Mouse (Mus musculus): ENCODE data around the gene Ubxn1. TPM values are rescaled to one million over a fixed set of nuclear protein-coding genes. Genes with fewer than 3 reads are reported as not detected.
"Not testable (repeated sequence)": the region's sequence is repeated elsewhere in the genome, so short reads cannot be mapped to it uniquely, and the experiment has no call there.

Ubxn1 gene
- polyA plus RNA-seq, 3 experiments from 2014 or later, result 56.1 to 63.1 (median 57.6) TPM

DNA sequence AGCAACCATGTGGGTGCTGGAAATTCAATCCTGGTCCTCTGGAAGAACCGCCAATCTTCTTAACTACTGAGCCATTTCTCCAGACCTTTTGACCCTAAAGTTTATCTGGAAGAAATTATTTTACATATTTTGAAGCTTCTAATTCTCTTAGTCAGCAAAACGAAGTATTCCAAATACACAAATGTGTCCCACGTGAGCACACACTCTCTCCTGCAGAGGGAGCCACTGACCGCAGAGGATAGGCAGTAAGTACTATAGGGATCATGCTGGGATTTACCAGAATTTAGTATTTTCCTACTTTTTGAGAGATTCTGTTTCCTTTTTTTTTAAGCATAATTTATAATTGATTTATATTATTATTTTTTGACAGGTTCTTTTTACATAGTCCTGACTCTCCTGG, 13.6 kb upstream of the Ubxn1 start:
- ATAC-seq, result no peak

DNA sequence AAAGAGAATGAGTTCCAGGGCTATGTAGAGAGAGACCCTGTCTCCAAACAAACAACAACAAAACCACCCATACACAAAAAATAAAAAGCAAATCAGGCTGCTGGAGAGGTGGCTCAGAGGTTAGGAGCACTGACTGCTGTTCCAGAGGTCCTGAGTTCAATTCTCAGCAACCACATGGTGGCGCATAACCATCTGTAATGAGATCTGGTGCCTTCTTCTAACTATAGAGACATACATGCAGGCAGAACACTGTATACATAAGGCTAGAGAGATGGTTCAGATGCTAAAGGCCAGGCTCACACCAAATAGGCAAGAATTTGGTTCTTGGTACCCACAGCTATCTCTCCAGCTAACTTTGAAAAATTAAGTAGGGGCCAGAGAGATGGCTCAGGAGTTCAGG, 12.3 kb upstream of the Ubxn1 start:
- ATAC-seq, result no peak

DNA sequence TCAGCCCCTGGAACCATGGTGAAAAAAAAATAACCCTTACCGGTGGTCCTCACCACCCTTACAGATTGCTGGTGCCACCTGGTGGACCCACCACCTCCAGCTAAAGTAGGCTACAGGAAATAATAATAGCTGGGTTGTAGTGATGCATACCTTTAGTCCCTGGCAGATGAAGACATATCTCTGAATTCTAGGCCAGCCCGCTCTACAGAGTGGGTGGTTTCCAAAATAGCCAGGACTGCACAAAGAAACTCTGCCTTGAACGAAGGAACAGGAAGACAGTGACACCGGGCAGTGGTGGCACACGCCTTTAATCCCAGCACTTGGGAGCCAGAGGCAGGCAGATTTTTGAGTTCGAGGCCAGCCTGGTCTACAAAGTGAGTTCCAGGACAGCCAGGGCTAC, 7.0 kb upstream of the Ubxn1 start:
- ATAC-seq, result no peak

DNA sequence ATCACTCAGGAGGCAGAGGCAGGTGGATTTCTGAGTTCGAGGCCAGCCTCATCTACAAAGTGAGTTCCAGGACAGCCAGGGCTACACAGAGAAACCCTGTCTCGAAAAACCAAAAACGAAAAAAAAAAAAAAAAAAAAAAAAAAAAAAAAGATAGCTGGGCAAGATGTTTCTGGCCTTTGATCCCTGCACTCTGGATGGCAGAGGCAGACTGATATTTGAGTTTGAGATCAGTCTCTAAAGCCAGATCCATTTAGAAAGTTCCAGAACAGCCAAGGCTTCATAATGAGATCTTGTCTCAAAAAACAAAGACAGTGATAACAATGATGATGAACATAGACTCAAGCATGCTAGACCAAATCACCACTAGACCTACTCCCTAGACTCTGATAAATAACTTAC, 915 bp upstream of the Ubxn1 start:
- not testable (repeated sequence) for ATAC-seq

DNA sequence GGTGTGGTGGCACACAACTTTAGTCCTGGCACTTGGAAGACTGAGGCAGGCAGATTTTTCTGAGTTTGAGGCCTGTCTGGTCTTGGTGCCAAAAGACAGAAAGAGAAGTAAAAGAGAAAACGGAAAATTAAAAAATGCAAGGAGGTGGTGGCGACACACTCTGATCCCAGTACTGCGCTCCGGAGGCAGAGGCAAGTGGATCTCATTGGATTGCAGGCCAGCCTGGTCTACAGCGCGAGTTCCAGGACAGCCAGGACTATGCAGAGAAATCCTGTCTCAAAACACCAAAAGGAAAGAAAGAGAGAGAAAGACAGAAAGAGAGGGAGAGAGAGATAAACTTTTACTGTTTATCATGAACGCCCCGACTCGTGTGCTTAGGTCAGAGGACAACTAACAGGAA, 458 bp upstream of the Ubxn1 start:
- no peak for ATAC-seq

DNA sequence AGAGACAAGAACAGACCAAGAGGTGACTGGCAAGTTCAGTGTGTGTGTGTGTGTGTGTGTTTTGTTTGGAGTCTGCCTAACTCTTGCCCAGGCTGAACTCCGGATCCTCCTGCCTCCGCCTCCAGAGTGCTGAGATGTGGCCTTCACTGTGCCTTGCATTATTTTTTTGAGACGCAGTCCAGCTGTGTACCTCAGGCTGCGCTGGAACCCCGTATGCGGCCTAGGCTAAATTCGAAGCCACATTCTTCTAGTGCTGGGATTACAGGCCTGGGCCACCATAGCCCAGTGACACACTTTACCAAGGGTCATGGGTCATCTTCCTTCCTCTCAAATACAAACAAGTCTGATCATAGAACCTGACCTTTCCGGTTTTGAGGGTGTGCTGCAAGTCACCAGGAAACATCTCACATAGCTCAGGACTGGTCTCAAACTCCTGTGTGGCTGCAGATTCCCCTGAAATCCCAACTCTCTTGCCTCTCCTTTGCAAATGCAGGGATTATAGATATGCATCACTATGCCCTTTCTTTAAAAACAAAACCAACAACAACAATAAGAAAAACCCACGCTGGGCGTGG, 1.1 kb downstream of the Ubxn1 start:
- no peak for ATAC-seq

DNA sequence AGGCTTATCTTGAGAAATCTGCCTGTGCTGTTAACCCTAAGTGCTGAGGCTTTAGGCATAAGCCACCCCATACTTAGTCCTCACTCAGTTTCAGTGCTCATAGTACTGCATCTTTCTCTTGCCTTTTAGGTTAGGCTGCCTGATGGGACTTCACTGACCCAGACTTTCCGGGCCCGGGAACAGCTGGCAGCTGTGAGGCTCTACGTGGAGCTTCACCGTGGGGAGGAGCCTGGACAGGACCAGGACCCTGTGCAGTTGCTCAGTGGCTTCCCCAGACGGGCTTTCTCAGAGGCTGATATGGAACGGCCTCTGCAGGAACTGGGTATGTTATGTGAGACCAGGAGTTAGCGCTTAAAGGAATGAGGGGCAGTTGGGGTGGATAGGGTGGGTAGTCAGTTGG, 3.7 kb downstream of the Ubxn1 start:
- ATAC-seq, result no peak

DNA sequence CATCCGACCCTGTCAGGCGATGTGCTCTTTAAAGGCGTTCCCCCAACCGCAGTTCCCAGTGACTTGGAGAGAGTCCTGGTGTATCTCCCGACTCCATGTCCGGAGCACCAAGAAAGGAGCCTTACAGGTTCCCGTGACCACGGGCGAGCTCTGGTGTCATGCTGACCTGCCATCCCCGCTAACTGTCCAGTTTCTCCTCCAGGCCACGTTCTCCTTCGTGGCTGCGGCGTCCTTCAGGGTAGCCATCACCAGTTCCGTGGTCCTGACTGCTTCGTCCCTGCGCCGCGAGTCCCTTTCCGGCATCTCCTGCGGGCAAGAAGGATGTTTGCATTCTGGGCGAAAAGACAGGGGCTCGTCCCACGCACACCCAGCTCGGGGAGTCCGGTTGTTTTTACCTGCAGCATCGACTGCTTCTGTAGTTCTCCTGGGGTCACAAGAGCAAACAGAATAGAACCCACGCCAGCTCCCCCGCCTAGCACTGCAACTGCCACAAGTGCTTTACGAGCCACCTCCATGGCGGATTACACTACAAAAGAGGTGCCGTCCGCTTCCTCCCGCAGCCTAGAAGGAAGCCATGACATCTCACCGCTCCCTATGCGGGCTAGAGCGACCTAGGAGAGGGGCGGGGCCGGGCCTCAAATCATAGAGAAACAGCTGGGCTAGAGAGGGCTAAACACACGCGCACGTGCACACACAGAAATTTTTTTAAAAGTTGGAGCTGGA, 9.2 kb downstream of the Ubxn1 start, which contains the start of gene Uqcc3:
Gene Uqcc3, minus strand, starts transcription at position 613 of the 723 bp plus-strand sequence.
- ATAC-seq, result peak; percentile 98

DNA sequence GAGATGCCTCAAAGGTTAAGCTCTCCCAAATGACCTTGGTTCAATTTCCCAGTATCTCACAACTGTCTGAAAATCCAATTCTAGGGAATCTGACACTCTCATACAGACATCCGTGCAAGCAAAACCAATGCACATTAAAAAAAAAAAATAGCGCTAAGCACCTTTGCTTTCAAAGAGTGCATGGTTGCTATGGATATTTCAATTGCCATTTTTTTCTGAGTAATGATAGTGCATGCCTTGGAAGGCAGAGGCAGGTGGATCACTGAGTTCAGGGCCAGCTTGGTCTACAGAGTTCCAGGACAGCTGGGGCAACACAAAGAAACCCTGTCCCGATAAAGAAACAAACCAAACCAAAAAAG, 9.7 kb downstream of the Ubxn1 start:
- peak; percentile 59 for ATAC-seq

DNA sequence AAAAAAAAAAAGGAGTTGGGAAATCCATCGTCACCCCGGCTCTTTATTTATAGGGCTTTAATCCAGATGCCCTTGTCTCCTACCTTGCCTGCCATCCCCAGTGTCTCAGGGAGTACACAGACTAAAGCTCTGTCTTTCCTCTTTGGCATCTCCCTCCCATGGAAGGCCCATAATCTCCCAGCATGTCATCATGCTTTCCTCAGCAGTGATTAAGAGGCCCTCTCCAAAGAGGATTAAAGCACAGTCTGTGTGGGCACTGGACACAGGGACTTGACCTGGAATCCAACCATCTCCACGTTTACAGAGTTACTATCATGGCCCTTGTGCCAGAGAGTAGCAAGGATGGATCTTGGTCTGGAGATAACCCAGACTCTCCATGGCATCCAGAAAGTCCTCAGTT, 12.3 kb downstream of the Ubxn1 start, which contains the start of the genes Lbhd1 and Gm49403:
Gene Lbhd1, plus strand, starts transcription at position 117 of the 400 bp plus-strand sequence.
Gene Gm49403, plus strand, starts transcription at position 315 of the 400 bp plus-strand sequence.
- no peak for ATAC-seq

DNA sequence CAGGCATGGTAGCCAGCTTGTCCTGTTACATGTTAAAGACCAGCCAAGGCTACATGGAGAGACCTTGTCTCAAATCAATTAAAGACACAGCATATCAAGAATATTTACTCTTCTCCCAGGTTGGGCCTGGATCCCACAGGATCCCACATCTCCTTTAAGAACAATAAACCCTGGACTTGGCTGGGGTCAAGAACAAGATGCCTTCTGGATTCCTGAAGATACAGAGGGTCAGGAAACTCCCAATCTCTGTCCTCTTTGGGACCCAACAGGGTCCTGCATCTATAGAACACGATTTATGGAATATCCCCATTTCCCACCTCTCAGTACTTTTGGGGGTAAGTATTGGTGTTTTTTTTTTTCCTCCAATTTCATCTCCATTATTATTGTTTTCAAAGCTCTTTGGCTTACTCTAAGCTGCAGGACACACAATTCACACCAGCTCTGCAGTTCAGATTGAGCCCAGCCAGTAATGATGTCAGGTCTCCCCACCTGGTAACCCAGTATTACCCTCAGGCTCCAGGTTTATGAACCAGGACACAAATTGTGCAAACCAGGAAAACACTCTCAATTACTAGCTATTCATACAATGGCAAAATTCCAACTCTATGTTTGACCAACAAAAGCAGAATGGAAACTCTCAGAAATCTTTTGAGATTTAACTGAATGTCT, 15.8 kb downstream of the Ubxn1 start:
- no peak for ATAC-seq

DNA sequence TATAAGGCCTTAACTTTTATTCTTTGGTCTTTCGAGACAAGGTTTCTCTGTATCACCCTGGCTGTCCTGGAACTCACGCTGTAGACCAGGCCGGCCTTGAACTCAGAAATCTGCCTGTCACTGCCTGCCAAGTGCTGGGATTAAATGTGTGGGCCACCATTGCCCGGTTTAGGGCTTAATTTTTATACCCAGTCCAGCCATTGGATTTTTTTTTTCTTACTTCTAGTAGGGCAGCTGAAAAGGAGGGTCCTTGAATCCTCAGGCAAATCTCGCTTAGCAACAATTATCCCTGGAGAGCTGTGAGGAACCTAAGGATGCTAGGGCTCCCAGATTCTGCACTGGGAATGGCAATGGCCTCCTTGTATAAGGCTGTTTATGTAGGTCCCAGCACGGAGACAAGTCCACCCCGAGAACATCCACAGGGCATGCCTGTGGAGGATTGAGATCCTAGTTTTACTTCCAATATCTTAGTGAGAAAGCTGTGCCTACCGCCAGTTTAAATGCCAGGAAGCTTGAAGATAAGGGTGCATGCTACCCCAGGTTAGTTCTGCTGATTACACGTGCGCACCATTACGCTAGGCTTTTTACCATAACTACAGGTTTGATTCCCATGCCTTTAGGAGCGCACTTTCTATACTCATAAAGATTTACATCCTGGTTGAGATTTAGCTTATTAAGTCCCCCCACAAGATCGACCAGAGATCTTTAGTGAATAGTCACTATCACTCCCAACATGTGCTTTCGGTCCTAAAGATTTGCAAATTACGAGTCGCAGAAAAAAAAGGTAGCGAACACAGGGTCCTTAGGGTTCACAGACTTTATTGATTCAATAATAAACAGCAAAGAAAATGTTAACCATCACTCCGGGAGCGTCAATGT, 16.5 kb downstream of the Ubxn1 start:
- ATAC-seq, result no peak

DNA sequence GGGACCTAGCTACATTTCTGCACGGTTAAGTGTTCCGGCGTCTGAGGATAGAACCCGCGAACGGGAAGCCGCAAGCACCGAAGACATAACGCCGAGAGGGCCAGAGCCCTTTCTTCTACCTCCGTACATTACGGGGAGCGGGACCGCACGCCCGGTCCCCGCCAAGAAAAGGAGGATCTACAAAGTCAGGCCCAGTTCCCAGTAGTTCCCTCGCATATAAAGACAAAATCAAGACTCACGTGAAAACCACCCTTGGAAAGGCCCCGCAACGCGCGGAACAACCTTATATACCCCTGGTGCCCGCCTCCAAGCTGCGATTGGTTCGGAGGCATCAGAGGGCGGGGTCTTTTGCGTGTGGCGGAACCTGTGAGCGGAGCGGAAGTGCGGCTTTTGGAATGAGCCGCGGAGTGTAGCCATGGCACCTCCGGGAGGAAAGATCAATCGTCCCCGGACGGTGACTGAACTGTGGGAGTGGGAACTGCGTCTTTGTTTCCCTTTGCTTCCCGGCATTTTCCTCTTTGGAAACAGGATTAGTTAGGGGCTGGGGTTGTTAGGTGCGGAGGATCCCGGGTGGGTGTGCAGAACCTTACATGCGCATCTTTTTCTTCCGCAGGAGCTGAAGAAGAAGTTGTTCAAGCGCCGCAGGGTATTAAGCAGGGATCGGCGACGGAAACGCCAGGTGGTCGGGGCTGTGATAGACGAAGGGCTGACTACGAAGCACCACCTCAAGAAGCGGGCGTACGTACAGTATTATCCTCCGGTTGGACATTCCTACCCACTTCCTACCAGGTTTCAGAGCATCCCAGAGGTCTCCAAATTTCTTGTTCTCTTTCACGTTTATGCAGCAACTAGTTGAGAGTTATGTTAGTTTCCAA, 17.5 kb downstream of the Ubxn1 start, which contains the start of the genes 1810009A15Rik and Gm49416:
Gene 1810009A15Rik, plus strand, starts transcription at position 343 of the 875 bp plus-strand sequence.
Gene Gm49416, plus strand, starts transcription at position 416 of the 875 bp plus-strand sequence.
- ATAC-seq, result peak; percentile 98

DNA sequence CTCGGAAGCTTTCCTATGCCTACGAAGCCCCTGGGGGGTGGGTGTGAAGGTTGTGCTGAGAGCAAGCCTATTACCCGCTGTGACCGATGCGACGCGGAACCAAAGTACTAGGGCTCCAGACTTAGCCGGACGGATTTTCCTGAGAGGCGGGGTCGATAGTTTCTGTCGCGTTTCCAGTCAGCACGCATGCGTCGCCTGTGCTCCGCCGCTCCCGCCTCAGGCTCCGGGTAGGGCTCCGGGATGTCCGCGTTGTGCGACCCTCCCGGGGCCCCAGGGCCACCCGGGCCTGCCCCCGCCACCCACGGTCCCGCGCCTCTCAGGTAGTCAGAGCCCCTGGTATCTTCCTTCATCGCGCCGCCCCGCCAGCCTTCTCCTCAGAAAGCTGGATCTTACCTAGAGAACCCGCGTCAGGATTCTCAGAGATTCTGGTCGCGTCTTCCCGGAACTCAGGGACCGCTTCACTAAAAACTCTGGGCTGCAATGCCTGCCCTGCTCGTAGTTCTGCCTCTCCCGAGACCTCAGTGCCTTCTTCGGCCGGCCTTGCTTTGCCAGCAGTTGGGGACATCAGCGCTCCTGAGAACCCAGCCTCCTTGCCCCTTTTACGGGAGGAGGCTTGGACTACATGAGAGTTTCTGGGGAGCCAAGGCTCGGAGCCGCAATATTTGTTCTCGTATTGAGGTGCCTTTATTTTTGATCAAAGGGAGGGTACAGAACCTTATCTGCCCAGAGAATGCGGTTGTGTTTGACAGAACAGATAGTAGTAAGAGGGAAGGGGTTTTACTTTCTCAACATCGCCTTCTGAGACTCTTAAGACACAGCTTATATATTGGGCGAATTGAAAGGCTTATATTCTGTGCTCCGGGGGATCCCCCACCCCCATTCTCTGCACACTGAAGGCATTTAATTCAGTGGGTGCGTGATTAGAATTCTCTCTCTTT, 21.8 kb downstream of the Ubxn1 start, which contains the start of gene Ints5:
Gene Ints5, plus strand, starts transcription at position 177 of the 938 bp plus-strand sequence.
- peak; percentile 30 for ATAC-seq

DNA sequence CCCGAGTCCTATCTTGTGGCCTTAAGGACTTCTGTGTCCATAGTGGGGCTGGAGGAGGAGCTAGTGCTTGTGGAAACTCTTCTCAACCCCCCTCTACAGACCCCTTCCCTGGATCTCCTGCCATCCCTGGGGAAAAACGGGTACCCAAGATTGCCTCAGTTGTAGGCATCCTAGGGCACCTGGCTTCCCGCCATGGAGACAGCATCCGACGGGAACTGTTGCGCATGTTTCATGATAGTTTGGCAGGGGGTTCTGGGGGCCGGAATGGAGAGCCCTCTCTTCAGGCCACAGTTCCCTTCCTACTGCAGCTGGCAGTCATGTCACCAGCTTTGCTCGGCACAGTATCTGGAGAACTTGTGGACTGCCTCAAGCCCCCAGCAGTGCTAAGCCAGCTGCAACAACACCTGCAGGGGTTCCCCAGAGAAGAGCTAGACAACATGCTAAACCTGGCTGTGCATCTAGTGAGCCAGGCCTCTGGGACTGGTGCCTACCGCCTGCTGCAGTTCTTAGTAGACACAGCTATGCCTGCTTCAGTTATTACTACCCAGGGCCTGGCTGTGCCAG, 24.2 kb downstream of the Ubxn1 start:
- no peak for ATAC-seq

DNA sequence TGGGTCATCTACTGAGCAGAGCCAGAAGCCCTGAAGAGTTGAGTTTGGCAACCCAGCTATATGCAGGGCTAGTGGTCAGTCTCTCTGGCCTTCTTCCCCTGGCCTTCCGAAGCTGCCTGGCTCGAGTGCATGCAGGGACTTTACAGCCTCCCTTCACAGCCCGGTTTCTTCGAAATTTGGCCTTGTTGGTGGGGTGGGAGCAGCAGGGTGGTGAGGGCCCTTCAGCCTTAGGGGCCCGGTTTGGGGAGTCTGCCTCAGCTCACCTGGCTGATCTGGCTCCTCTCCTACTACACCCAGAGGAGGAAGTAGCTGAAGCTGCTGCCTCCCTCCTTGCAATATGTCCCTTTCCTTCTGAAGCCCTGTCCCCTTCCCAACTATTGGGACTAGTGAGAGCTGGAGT, 24.9 kb downstream of the Ubxn1 start:
- ATAC-seq, result not testable (repeated sequence)

DNA sequence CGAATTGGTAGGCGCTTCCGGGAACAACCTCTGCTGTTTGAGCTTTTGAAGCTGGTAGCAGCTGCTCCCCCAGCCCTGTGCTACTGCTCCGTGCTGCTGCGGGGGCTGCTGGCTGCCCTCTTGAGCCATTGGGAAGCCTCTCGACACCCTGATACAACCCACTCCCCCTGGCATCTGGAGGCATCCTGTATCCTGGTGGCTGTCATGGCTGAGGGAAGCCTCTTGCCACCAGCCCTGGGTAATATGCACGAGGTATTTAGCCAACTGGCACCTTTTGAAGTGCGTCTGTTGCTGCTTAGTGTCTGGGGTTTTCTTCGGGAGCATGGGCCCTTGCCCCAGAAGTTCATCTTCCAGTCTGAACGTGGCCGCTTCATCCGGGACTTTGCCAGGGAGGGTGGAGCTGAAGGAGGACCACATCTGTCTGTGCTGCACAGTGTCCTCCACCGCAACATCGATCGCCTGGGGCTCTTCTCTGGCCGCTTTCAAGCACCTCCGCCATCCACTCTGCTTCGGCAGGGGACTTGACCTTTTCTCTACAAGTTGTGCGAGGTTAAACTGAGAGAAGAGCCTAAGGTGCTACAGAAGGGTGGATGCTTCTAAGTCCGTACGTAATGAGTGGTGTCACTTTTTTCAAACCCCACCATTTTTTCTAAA, 26.0 kb downstream of the Ubxn1 start:
- not testable (repeated sequence) for ATAC-seq

DNA sequence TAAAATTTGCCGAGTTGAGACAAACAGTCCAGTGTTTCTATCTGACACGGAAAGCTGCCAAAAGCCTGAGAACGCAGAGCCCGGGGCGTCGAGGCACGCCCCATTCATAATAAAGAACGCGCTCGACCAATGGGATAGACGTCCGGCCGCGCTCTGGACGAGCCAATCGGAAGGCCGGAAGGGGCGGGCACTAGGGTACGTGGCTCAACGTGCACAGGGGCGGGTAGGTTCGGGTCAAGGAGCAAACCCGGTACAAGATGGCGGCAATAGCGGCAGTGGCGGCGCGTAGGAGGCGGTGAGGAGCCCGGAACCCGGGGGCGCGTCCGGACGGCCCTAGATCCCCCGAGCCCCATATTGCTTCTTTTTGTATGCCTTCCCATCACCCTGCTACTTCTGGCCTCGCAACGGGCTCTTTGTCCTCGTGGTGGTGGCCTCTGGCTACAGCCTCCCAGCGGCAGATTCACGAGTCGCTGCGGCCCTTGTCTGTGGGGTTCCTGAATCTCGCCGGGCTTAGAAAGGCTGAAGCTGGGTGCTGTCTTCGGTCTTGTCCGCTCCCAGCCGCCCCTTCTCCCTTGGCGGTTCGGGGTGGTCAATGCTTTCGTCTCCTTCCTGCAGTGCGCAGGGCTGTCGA, 26.7 kb downstream of the Ubxn1 start, which contains the start of gene Ganab:
Gene Ganab, plus strand, starts transcription at position 207 of the 631 bp plus-strand sequence.
- peak; percentile 96 for ATAC-seq

DNA sequence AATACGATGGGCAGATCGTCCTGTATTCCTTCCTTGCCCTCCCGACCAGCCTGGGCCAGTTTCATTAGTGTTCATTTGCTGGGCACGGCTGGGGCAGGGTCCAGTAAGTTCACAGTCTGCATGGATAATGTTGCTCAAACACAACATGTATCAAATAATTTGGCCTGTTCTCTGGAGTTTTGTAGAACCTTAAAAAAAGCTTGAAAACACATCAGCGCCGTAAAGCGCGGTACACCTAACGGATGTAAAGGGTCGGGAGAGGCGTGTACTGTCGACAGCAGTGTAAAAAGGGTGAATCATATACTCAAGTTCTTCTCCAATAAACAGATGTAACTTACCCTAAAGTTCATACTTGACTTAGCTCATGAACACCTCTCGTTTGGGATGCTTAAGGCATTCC, 27.3 kb downstream of the Ubxn1 start:
- ATAC-seq, result no peak

Data from inflammation-experienced regulatory T-cells, adult 6 months (primary cell).